Mouse (Mus musculus): Measurements from ENCODE around the gene Gm20826. TPM values are rescaled to one million over a fixed set of nuclear protein-coding genes. Genes with fewer than 3 reads are reported as not detected.
"Not testable (repeated sequence)": the region's sequence is repeated elsewhere in the genome, so short reads cannot be mapped to it uniquely, and the experiment has no call there.

The Gm20826 gene
- total RNA-seq (2021), result under 1 TPM in 1 of 2 experiments, not detected in 1; 0.11 TPM

DNA sequence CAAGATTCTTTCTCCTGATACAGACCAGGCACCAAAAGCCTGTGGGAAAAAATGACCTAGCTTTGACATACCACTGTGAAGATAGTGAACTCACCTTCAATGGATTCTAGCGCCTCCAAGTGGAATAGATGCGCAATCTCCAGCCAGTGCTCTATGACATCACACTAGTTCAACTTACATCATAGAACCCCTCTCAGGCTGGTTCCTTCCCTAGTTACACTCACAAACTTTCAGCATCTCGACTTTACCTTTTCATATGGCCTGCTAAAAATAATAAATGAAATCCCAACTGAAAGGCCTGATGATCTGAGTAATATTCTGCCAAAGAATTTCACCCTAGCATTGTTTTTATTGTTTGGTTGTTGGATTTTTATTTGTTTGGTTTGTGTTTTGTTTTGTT lies at the start of gene Gm20826:
Gene Gm20826, minus strand, starts transcription at position 101 of the 400 bp plus-strand sequence.
- DNase-seq (ENCODE audit: low spot score in 2 of 2); intact Hi-C loops (cut with DNase I): not testable (repeated sequence)

Other genes starting within 250 kb of the Gm20826 start
- gene Gm21788, start 233.5 kb downstream of the Gm20826 start, total RNA-seq (2021), result not detected
- not detected for gene Gm28576, start 84.5 kb upstream of the Gm20826 start, total RNA-seq (2021)